Mouse (Mus musculus) stomach, postnatal 0 days (tissue): Measurements from ENCODE around the gene Kras.

Source experiments
- CTCF ChIP-seq: IDR thresholded peaks from 2 replicates; pipeline ENCODE4 v1.5.1; 2016; ENCODE audit warnings: antibody characterized with exemption, low read depth, mild to moderate bottlenecking, moderate library complexity
- EP300 ChIP-seq: optimal IDR thresholded peaks from 2 replicates; pipeline ENCODE3; 2016; ENCODE audit warnings: antibody characterized with exemption

DNA sequence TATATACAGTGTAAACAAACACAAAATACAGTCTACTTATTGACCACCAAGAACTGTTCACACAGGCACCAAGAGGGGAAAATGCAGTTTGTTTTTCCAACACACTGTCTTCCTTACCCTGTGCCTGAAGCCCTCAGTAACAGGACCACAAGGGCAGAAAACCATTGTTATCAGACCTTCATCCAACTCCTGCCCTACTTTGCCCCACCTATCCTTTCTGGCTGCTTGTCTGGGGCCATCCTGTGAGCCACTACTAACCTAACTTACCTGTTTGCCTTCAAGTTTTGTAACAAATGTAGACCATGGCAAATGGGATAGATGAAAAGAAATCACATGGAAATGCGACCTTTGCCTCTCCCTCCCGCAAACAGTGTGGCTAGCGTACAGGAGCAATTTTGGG is 2.2 kb downstream of the Kras start:
- TF ChIP-seq CTCF (no peak), EP300 (no peak)
